Mouse (Mus musculus): ENCODE results near the gene Dapl1.

Gene Dapl1

GRCm38 (mm10) chr2:59484438-59484837, at the start of gene Dapl1:
Dapl1 (plus strand) TSS chr2:59484653.
- DNase-seq = peak in 1 of 2 experiments; percentile 25

- DNase-seq = no peak
Observed at GRCm38 (mm10) chr2:59434820-59435219, 49.6 kb upstream of the Dapl1 start.

- DNase-seq = peak; percentile 82 to 83
Observed at GRCm38 (mm10) chr2:59437684-59438393, 46.6 kb upstream of the Dapl1 start.

- DNase-seq = peak; percentile 57 to 80
Observed at GRCm38 (mm10) chr2:59438479-59438935, 45.9 kb upstream of the Dapl1 start.

GRCm38 (mm10) chr2:59439824-59440223, 44.6 kb upstream of the Dapl1 start:
- no peak for DNase-seq

GRCm38 (mm10) chr2:59440481-59440880, 44.0 kb upstream of the Dapl1 start:
- DNase-seq = peak; percentile 62 to 79

- no peak for DNase-seq
Observed at GRCm38 (mm10) chr2:59441681-59442080, 42.8 kb upstream of the Dapl1 start.

GRCm38 (mm10) chr2:59446671-59447070, 37.8 kb upstream of the Dapl1 start:
- DNase-seq = no peak

GRCm38 (mm10) chr2:59447712-59448111, 36.7 kb upstream of the Dapl1 start:
- DNase-seq = no peak

GRCm38 (mm10) chr2:59448516-59448915, 35.9 kb upstream of the Dapl1 start:
- DNase-seq = no peak

GRCm38 (mm10) chr2:59448921-59449320, 35.5 kb upstream of the Dapl1 start:
- DNase-seq = no peak

- DNase-seq = no peak
Observed at GRCm38 (mm10) chr2:59451675-59452074, 32.8 kb upstream of the Dapl1 start.

- no peak for DNase-seq
Observed at GRCm38 (mm10) chr2:59452102-59452501, 32.4 kb upstream of the Dapl1 start.

- DNase-seq = no peak
Observed at GRCm38 (mm10) chr2:59462086-59462485, 22.4 kb upstream of the Dapl1 start.

GRCm38 (mm10) chr2:59463428-59464182, 20.8 kb upstream of the Dapl1 start:
- DNase-seq = no peak

- no peak for DNase-seq
Observed at GRCm38 (mm10) chr2:59465671-59466070, 18.8 kb upstream of the Dapl1 start.

- DNase-seq = no peak
Observed at GRCm38 (mm10) chr2:59466358-59466757, 18.1 kb upstream of the Dapl1 start.

- no peak for DNase-seq
Observed at GRCm38 (mm10) chr2:59467085-59467484, 17.4 kb upstream of the Dapl1 start.

GRCm38 (mm10) chr2:59467976-59468375, 16.5 kb upstream of the Dapl1 start:
- no peak for DNase-seq

- DNase-seq = no peak
Observed at GRCm38 (mm10) chr2:59469590-59470245, 14.7 kb upstream of the Dapl1 start.

GRCm38 (mm10) chr2:59470326-59471031, 14.0 kb upstream of the Dapl1 start:
- peak; percentile 54 to 70 for DNase-seq

- DNase-seq = peak; percentile 33 to 35
Observed at GRCm38 (mm10) chr2:59471051-59471948, 13.2 kb upstream of the Dapl1 start.
